23 mouse cellular contexts compared by ENCODE assay signal in the genomic region with DNA sequence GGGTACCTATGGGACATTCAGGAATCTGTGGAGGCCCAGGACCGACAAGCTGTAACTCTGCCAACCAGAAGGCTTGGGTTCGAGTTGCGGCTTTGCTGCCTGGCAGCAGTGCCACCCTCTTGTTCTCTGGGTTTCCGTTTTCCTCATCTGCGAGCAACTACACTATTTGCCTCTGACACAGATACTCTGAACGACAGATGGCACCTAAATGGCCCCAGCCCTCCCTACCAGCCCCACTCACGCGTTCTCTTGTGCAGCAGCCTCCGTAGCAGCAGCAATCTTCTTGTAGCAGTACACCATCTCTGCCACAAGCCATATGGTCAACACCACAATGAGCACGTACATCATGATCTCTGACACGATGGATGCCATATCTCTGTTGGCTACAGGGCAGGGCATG. TPM values are rescaled to one million over a fixed set of nuclear protein-coding genes. Genes with fewer than 3 reads are reported as not detected.
A peak's percentile ranks its signal among the peaks of the same experiment; 100 is the strongest.
DNase-seq lines count a peak whose midpoint lies in the region; ATAC-seq lines count a peak whose summit lies in the region.
"Had no signal": no experiment of that assay in that cellular context is flagged by ENCODE, and none has a peak within 500 bp of the region (broad histone marks: within the 10 kb centered on the region; RNA-seq: fewer than 3 reads in every experiment).

No protein-coding gene starts in this region.

- no peak overlapping the region for H3K4me3 ChIP-seq in liver, embryonic 12.5 days
- H3K4me3 ChIP-seq: forebrain, embryonic 15.5 days; kidney, embryonic 15.5 days; limb, embryonic 12.5 days; midbrain, embryonic 15.5 days; myocyte had no signal

- 78% methylated on average over 11 of the region's 11 CpGs for WGBS in liver, embryonic 12.5 days (ENCODE audit: insufficient replicate concordance)

- H3K9ac ChIP-seq in liver, embryonic 12.5 days = no peak overlapping the region
- H3K9ac ChIP-seq: forebrain, embryonic 15.5 days; kidney, embryonic 15.5 days; limb, embryonic 12.5 days; liver, embryonic 14.5 days; midbrain, embryonic 15.5 days had no signal

- H3K36me3 ChIP-seq in liver, embryonic 12.5 days = no peaks in the 10 kb centered on the region
- H3K36me3 ChIP-seq: forebrain, embryonic 15.5 days; kidney, embryonic 15.5 days; limb, embryonic 12.5 days; midbrain, embryonic 15.5 days had no signal

- ATAC-seq in liver, embryonic 12.5 days = no peak
- ATAC-seq in CD4-positive, CD25-positive, alpha-beta regulatory T cell, adult 4 months = no peak
- ATAC-seq: hindbrain, embryonic 16.5 days; intestine, postnatal 0 days; lung, postnatal 0 days; midbrain, embryonic 15.5 days had no signal

- peaks cover 31% of the 10 kb centered on the region for H3K4me1 ChIP-seq in liver, embryonic 12.5 days
- H3K4me1 ChIP-seq: forebrain, embryonic 15.5 days; midbrain, embryonic 15.5 days had no signal

- no peaks in the 10 kb centered on the region for H3K27me3 ChIP-seq in liver, embryonic 12.5 days (replicated peaks)
- H3K27me3 ChIP-seq: forebrain, embryonic 15.5 days; kidney, embryonic 15.5 days had no signal

- 0 out of 2 replicates have a peak overlapping the region, but pooled peaks have one; percentile 13 for H3K4me2 ChIP-seq in liver, embryonic 12.5 days
- H3K4me2 ChIP-seq: forebrain, embryonic 15.5 days; kidney, embryonic 15.5 days; limb, embryonic 12.5 days; midbrain, embryonic 15.5 days had no signal

- no peaks in the 10 kb centered on the region for H3K9me3 ChIP-seq in liver, embryonic 12.5 days (replicated peaks)
- H3K9me3 ChIP-seq: forebrain, embryonic 15.5 days; kidney, embryonic 15.5 days; limb, embryonic 12.5 days; midbrain, embryonic 15.5 days had no signal

- DNase-seq in cerebellum, adult 11-12 months = peak; percentile 80
- no peak for DNase-seq in cerebellum, postnatal 4 days (ENCODE audit: low spot score in 2 of 2)
- no peak for DNase-seq in liver
- DNase-seq in cerebellum, adult 8-10 months = peak; percentile 57
- DNase-seq in layer of hippocampus, adult 9-11 months = peak; percentile 83
- no peak for DNase-seq in Muller cell, postnatal 12 days (ENCODE audit: inconsistent ontology term)
- DNase-seq: adrenal gland, postnatal 36 days; heart, adult 11 months; heart, postnatal 36 days; thymus, adult 2 months had no signal

- H3K27ac ChIP-seq in liver, embryonic 12.5 days = no peak overlapping the region
- H3K27ac ChIP-seq: forebrain, embryonic 15.5 days; kidney, embryonic 15.5 days; limb, embryonic 12.5 days; liver, embryonic 14.5 days; midbrain, embryonic 15.5 days had no signal

RNA-seq across cellular contexts. Expression of a gene that starts 2.4 kb away (rescaled TPM):
- 33.2 and 36.2 TPM in 2 replicates for polyA plus RNA-seq in liver, embryonic 12.5 days (2016; fragmentation: Nextera tagmentation; extraction: Ambion mirVana)
- 10 to 100 TPM in 1 of 2 experiments, 1 to 10 TPM in 1; 6.0 to 12.2 TPM for polyA plus RNA-seq in CD4-positive, CD25-positive, alpha-beta regulatory T cell, adult 4 months (2017; shearing (Covaris generic))
- polyA plus RNA-seq: myocyte had no signal

RNA-seq across cellular contexts. Expression of a gene that starts 9.3 kb away (rescaled TPM):
- polyA plus RNA-seq in liver, embryonic 12.5 days (2016; fragmentation: Nextera tagmentation; extraction: Ambion mirVana) = 0.97 and 1.2 TPM in 2 replicates
- polyA plus RNA-seq in CD4-positive, CD25-positive, alpha-beta regulatory T cell, adult 4 months (2017; shearing (Covaris generic)) = not detected

RNA-seq across cellular contexts. Expression of a gene that starts 38.2 kb away (rescaled TPM):
- 20.3 and 21.2 TPM in 2 replicates for polyA plus RNA-seq in liver, embryonic 12.5 days (2016; fragmentation: Nextera tagmentation; extraction: Ambion mirVana)
- polyA plus RNA-seq in CD4-positive, CD25-positive, alpha-beta regulatory T cell, adult 4 months (2017; shearing (Covaris generic)) = 100 to 1,000 TPM in 1 of 2 experiments, 10 to 100 TPM in 1; 83.7 to 103 TPM

RNA-seq across cellular contexts. Expression of a gene that starts 41.0 kb away (rescaled TPM):
- polyA plus RNA-seq in liver, embryonic 12.5 days (2016; fragmentation: Nextera tagmentation; extraction: Ambion mirVana) = 0.67 and 0.86 TPM in 2 replicates
- under 1 TPM in 1 of 2 experiments, not detected in 1; 0.27 TPM for polyA plus RNA-seq in CD4-positive, CD25-positive, alpha-beta regulatory T cell, adult 4 months (2017; shearing (Covaris generic))
- polyA plus RNA-seq: forebrain, embryonic 15.5 days; midbrain, embryonic 15.5 days; neural tube, embryonic 14.5 days had no signal

RNA-seq across cellular contexts. Expression of a gene that starts 58.3 kb away (rescaled TPM):
- polyA plus RNA-seq in liver, embryonic 12.5 days (2016; fragmentation: Nextera tagmentation; extraction: Ambion mirVana) = 0.06 and 0.19 TPM in 2 replicates
- polyA plus RNA-seq in CD4-positive, CD25-positive, alpha-beta regulatory T cell, adult 4 months (2017; shearing (Covaris generic)) = not detected
- polyA plus RNA-seq: heart, embryonic 14.5 days; myocyte; neural tube, embryonic 14.5 days had no signal

Comparison
In these comparisons a context has a peak if more than half of its experiments do, and no peak if none do; other contexts are left out.
1. DNase-seq: peak in cerebellum, adult 11-12 months (single experiment), cerebellum, adult 8-10 months (single experiment) and layer of hippocampus, adult 9-11 months (single experiment); none in cerebellum, postnatal 4 days (0 of 2), liver (single experiment) and Muller cell, postnatal 12 days (single experiment).